Mouse (Mus musculus) megakaryocyte, embryonic 14.5 days (primary cell): ENCODE measurements at regions not wholly inside any gene's neighbourhood (a gene's known extent, or its start where the extent isn't known, plus 50 kb on each side); places are given as distances from the start of the nearest gene placed in this dataset.

Experiments
- H3K27me3 ChIP-seq: replicated peaks from 2 replicates; pipeline ENCODE3; 2012; ENCODE audit warnings: inconsistent platforms
- H3K36me3 ChIP-seq: replicated peaks from 2 replicates; pipeline ENCODE3; 2012; ENCODE audit warnings: low read length, inconsistent platforms, mixed read lengths
- H3K4me1 ChIP-seq: 2 replicates; pipeline ENCODE4 v1.6.1; 2012; ENCODE audit warnings: inconsistent platforms
- H3K4me3 ChIP-seq: replicated peaks from 2 replicates; pipeline ENCODE3; 2012; ENCODE audit warnings: moderate library complexity, mild to moderate bottlenecking, inconsistent platforms
- H3K9me3 ChIP-seq: 2 replicates; pipeline ENCODE4 v1.6.1; 2012; ENCODE audit warnings: inconsistent platforms
- FLI1 ChIP-seq: IDR thresholded peaks from 2 replicates; pipeline ENCODE4 v1.6.1; 2012; ENCODE audit warnings: low read length, inconsistent platforms, mixed read lengths
- GATA1 ChIP-seq: IDR thresholded peaks from 3 replicates; pipeline ENCODE4 v1.6.1; 2012; ENCODE audit warnings: mixed read lengths, low read length, inconsistent platforms, borderline replicate concordance

GRCm38 (mm10) chr3:121869694-121870093 is 54.6 kb upstream of the Abcd3 start:
- peaks cover 23% of the 10 kb centered on the region for H3K4me1 ChIP-seq
- no peaks in the 10 kb centered on the region for H3K9me3 ChIP-seq
- no peak for TF ChIP-seq GATA1
- no peak for TF ChIP-seq FLI1
- peaks cover 41% of the 10 kb centered on the region for H3K27me3 ChIP-seq
- no peak overlapping the region for H3K4me3 ChIP-seq
- no peaks in the 10 kb centered on the region for H3K36me3 ChIP-seq

- Histone ChIP-seq H3K36me3 (no peaks in the 10 kb centered on the region), H3K9me3 (no peaks in the 10 kb centered on the region), H3K4me3 (no peak overlapping the region), H3K4me1 (no peaks in the 10 kb centered on the region), H3K27me3 (peaks cover 57% of the 10 kb centered on the region)
- TF ChIP-seq FLI1 (no peak), GATA1 (no peak)
These were observed 52.2 kb upstream of the Abcd3 start for GRCm38 (mm10) chr3:121867301-121867700.

GRCm38 (mm10) chr3:121864734-121865445 is 49.8 kb upstream of the Abcd3 start:
- H3K9me3 ChIP-seq = no peaks in the 10 kb centered on the region
- no peak for TF ChIP-seq FLI1
- TF ChIP-seq GATA1 = no peak
- no peaks in the 10 kb centered on the region for H3K4me1 ChIP-seq
- H3K4me3 ChIP-seq = no peak overlapping the region
- H3K36me3 ChIP-seq = no peaks in the 10 kb centered on the region
- H3K27me3 ChIP-seq = peaks cover 41% of the 10 kb centered on the region
